Mouse (Mus musculus) ovary, adult 2 months (tissue): ENCODE results near the gene Alox12b. TPM values are rescaled to one million over a fixed set of nuclear protein-coding genes. Genes with fewer than 3 reads are reported as not detected.

ENCODE experiments used
- polyA plus RNA-seq: library from polyadenylated mRNA; depleted of rRNA; stranded (reverse); fragments of >200 nt; gene quantifications from 2 replicates; pipeline ENCODE4 v1.2.3, GENCODE M21; 2012; rRNA removed

The Alox12b gene
- polyA plus RNA-seq: 0.18 TPM in 1 of 2 replicates, not detected in the other

GRCm38 (mm10) chr11:69156800-69157199 is at the start of gene Alox12b:
Alox12b (plus strand) TSS chr11:69156989.

GRCm38 (mm10) chr11:69120221-69121000 is 36.4 kb upstream of the Alox12b start, which contains the start of gene Hes7:
Hes7 (plus strand) TSS chr11:69120404.

GRCm38 (mm10) chr11:69122336-69122951 is 34.3 kb upstream of the Alox12b start, which contains the start of gene 9130213A22Rik:
9130213A22Rik (minus strand) TSS chr11:69122589.

GRCm38 (mm10) chr11:69125852-69125918 is 31.1 kb upstream of the Alox12b start, which contains the start of gene Aloxe3:
Aloxe3 (plus strand) TSS chr11:69125896.

GRCm38 (mm10) chr11:69197743-69198142 is 41.0 kb downstream of the Alox12b start, which contains the start of gene Alox8:
Alox8 (minus strand) TSS chr11:69197843.

Other genes starting within 250 kb of the Alox12b start
- not detected in 2 replicates for gene Odf4, start 229.9 kb upstream of the Alox12b start, polyA plus RNA-seq
- gene Arhgef15, start 199.5 kb upstream of the Alox12b start, polyA plus RNA-seq: 53.3 and 59.5 TPM in 2 replicates
- 94.0 and 117 TPM in 2 replicates for gene Slc25a35, start 188.9 kb upstream of the Alox12b start, polyA plus RNA-seq
- 31.8 and 49.9 TPM in 2 replicates for gene Rangrf, start 181.8 kb upstream of the Alox12b start, polyA plus RNA-seq
- gene Pfas, start 148.5 kb upstream of the Alox12b start, polyA plus RNA-seq: 27.2 and 30.6 TPM in 2 replicates
- 69.9 and 84.4 TPM in 2 replicates for gene Ctc1, start 141.1 kb upstream of the Alox12b start, polyA plus RNA-seq
- 35.2 and 55.8 TPM in 2 replicates for gene Aurkb, start 111.3 kb upstream of the Alox12b start, polyA plus RNA-seq
- 26.9 and 29.6 TPM in 2 replicates for gene Borcs6, start 97.3 kb upstream of the Alox12b start, polyA plus RNA-seq
- gene Tmem107, start 86.2 kb upstream of the Alox12b start, polyA plus RNA-seq: 60.2 and 98.0 TPM in 2 replicates
- gene Vamp2, start 68.5 kb upstream of the Alox12b start, polyA plus RNA-seq: 128 and 221 TPM in 2 replicates
- gene Per1, start 61.8 kb upstream of the Alox12b start, polyA plus RNA-seq: 25.2 and 31.5 TPM in 2 replicates
- 0.83 and 1.5 TPM in 2 replicates for gene Hes7, start 36.6 kb upstream of the Alox12b start, polyA plus RNA-seq
- gene 9130213A22Rik, start 34.4 kb upstream of the Alox12b start, polyA plus RNA-seq: 1.4 TPM in 2 replicates
- 2.8 and 7.0 TPM in 2 replicates for gene Aloxe3, start 31.1 kb upstream of the Alox12b start, polyA plus RNA-seq
- gene Alox8, start 40.9 kb downstream of the Alox12b start, polyA plus RNA-seq: 0.06 TPM in 1 of 2 replicates, not detected in the other
- gene Gucy2e, start 80.0 kb downstream of the Alox12b start, polyA plus RNA-seq: 1.6 and 1.8 TPM in 2 replicates
- gene Cntrob, start 166.8 kb downstream of the Alox12b start, polyA plus RNA-seq: 11.0 and 12.6 TPM in 2 replicates
- gene Trappc1, start 167.0 kb downstream of the Alox12b start, polyA plus RNA-seq: 24.4 and 49.0 TPM in 2 replicates
- gene Kcnab3, start 169.3 kb downstream of the Alox12b start, polyA plus RNA-seq: 20.8 and 21.2 TPM in 2 replicates
- 4.7 and 4.9 TPM in 2 replicates for gene Rnf227, start 183.5 kb downstream of the Alox12b start, polyA plus RNA-seq
- 192 and 199 TPM in 2 replicates for gene Chd3, start 212.4 kb downstream of the Alox12b start, polyA plus RNA-seq
- 297 and 329 TPM in 2 replicates for gene Naa38, start 238.5 kb downstream of the Alox12b start, polyA plus RNA-seq
- 18.8 and 20.3 TPM in 2 replicates for gene Cyb5d1, start 238.6 kb downstream of the Alox12b start, polyA plus RNA-seq
- gene Tmem88, start 241.2 kb downstream of the Alox12b start, polyA plus RNA-seq: 62.8 and 66.4 TPM in 2 replicates